Mouse (Mus musculus) A20 (cell line): ENCODE measurements around the gene Ctnnd1.

Source experiments
- DNase-seq: peaks from one replicate; pipeline ENCODE4 v3.0.0-alpha.2; 2011; ENCODE audit warnings: low read depth, low spot score

The Ctnnd1 gene

GRCm38 (mm10) chr2:84607842-84608241 is 42.7 kb downstream of the Ctnnd1 start:
- no peak for DNase-seq

- no peak for DNase-seq
Measured at GRCm38 (mm10) chr2:84600977-84601376, 49.6 kb downstream of the Ctnnd1 start.

GRCm38 (mm10) chr2:84599270-84599888 is 51.2 kb downstream of the Ctnnd1 start:
- no peak for DNase-seq

- DNase-seq: no peak
Measured at GRCm38 (mm10) chr2:84597123-84597522, 53.4 kb downstream of the Ctnnd1 start.

GRCm38 (mm10) chr2:84592801-84593200 is 57.8 kb downstream of the Ctnnd1 start:
- DNase-seq: no peak

GRCm38 (mm10) chr2:84585700-84586099 is 64.9 kb downstream of the Ctnnd1 start:
- DNase-seq: no peak

- DNase-seq: no peak
Measured at GRCm38 (mm10) chr2:84582286-84582685, 68.3 kb downstream of the Ctnnd1 start.

GRCm38 (mm10) chr2:84581208-84581607 is 69.4 kb downstream of the Ctnnd1 start:
- DNase-seq: peak; percentile 66

GRCm38 (mm10) chr2:84579311-84579710 is 71.3 kb downstream of the Ctnnd1 start:
- DNase-seq: no peak

- DNase-seq: no peak
Measured at GRCm38 (mm10) chr2:84574130-84574529, 76.4 kb downstream of the Ctnnd1 start.

GRCm38 (mm10) chr2:84556888-84557514 is 93.6 kb downstream of the Ctnnd1 start:
- no peak for DNase-seq

GRCm38 (mm10) chr2:84551390-84552100 is 99.0 kb downstream of the Ctnnd1 start:
- no peak for DNase-seq
